Mouse (Mus musculus) ES-E14 (cell line): ENCODE measurements around the gene Ebf3.
A peak's percentile ranks its signal among the peaks of the same experiment; 100 is the strongest.

Experiments used
- HCFC1 ChIP-seq: IDR thresholded peaks from 2 replicates; pipeline ENCODE4 v1.6.1; 2012; ENCODE audit warnings: low read length, inconsistent platforms, borderline replicate concordance; ENCODE audit not compliant: insufficient read depth
- ZC3H11A ChIP-seq: IDR thresholded peaks from 2 replicates; pipeline ENCODE4 v1.6.1; 2012; ENCODE audit warnings: low read depth, mild to moderate bottlenecking, inconsistent platforms, low read length, borderline replicate concordance
- ZNF384 ChIP-seq: IDR thresholded peaks from 2 replicates; pipeline ENCODE4 v1.6.1; 2012; ENCODE audit warnings: low read depth, low read length, inconsistent platforms

DNA sequence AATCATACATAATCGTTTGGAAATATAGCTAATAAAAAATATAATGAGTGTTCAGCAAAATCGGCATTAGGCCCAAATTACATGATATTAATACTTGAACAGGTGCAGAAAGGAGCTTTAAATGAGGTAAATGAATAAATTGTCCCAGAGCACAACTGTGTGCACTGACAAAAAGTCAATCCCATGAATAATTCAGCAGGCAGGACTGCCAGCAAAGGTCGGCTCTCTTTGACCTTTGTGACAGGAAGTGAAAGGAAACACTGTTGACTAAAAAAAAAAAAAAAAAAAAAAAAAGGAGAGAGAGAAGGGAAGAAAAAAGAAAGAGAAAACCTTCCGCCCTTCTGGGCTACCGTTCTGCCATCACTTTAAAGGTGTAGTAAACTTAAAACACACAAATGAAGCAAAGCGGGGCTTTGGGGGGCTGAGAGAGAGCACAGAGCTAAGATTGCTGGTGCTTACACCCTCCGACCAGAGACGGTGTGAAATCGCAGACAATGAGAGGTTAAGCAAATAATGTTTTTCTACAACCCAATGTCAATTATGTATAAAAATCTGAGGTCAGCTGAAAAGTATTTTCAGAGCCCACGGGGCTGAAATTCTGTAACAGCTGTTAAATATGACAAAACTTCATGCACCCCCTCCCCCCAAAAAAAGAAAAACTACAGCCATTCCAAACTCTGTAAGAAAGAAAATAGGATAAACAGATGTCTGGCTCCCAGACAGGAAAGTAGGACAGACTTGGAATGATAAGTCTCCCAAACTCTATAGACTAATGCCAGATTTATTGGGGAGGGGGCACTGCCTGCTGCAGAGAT, 11.1 kb downstream of the Ebf3 start:
- no peak for TF ChIP-seq HCFC1
- peak; percentile 66 for TF ChIP-seq ZNF384
- TF ChIP-seq ZC3H11A = no peak
